Mouse (Mus musculus): ENCODE results near the gene Phkg2. TPM values are rescaled to one million over a fixed set of nuclear protein-coding genes. Genes with fewer than 3 reads are reported as not detected.

Gene Phkg2
- total RNA-seq, 1 experiment = 32.1 TPM

DNA sequence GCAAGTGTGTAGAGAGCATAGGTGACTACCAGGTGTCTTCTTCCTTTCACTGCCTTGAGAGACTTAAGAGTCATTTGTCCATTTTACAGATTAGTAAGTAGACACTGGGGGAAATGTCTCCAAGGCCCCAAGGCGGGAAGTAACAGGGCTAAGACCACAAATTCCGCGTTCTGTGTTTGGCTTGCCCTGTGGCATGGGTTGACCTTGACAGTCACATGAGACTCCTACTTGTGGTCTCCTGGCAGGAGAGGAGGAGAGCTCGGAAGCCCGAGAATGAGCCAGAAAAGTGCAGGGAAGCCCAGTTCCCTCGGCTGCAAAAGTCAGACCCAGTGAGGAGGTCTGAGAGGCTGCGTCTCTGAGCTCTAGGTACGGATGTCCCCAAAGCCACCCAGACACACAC lies 40.4 kb downstream of the Phkg2 start:
- Histone ChIP-seq H3K4me3 (ENCODE audit: insufficient read depth in 1 of 2, low read depth in 1 of 2, low read length in 2 of 2, poor library complexity in 1 of 2, severe bottlenecking in 1 of 2) (no peak overlapping the region), H3K36me3 (ENCODE audit: control insufficient read depth, insufficient read depth, low read length, poor library complexity, severe bottlenecking) (peaks cover 30% of the 10 kb centered on the region), H3K9ac (ENCODE audit: insufficient read depth, low read depth, low read length, poor library complexity, severe bottlenecking) (no peak overlapping the region), H3K9me3 (ENCODE audit: control insufficient read depth, insufficient read depth, low read depth, low read length) (peaks cover 23% of the 10 kb centered on the region), H3K27ac (ENCODE audit: insufficient read depth, low read depth, low read length, poor library complexity, severe bottlenecking) (no peak overlapping the region), H3K4me1 (ENCODE audit: control insufficient read depth in 2 of 2, insufficient read depth in 2 of 2, low read length in 2 of 2, poor library complexity in 1 of 2) (peaks cover 0 to 3% of the 10 kb centered on the region in 2 experiments; a peak in 1 of 4 replicates)
- in situ Hi-C loops (cut with MboI; ENCODE audit: low sequenced_read_pairs in 2 of 2, unreplicated experiment in 2 of 2) = no loop called here
- no peak for DNase-seq (ENCODE audit: low read depth, low spot score)
- TF ChIP-seq ZNF384 (IDR thresholded peaks at IDR 0.05; ENCODE audit: low read depth, low read length) = no peak
- TF ChIP-seq CHD2 (IDR thresholded peaks at IDR 0.05; ENCODE audit: low read depth, low read length) = no peak
- TF ChIP-seq HCFC1 (IDR thresholded peaks at IDR 0.05; ENCODE audit: borderline replicate concordance, insufficient read depth, low read length) = no peak
- TF ChIP-seq ZC3H11A (IDR thresholded peaks at IDR 0.05; ENCODE audit: borderline replicate concordance, low read depth, low read length) = no peak
- TF ChIP-seq MAFK (IDR thresholded peaks at IDR 0.05; ENCODE audit: insufficient read depth, low read depth, low read length) = no peak

DNA sequence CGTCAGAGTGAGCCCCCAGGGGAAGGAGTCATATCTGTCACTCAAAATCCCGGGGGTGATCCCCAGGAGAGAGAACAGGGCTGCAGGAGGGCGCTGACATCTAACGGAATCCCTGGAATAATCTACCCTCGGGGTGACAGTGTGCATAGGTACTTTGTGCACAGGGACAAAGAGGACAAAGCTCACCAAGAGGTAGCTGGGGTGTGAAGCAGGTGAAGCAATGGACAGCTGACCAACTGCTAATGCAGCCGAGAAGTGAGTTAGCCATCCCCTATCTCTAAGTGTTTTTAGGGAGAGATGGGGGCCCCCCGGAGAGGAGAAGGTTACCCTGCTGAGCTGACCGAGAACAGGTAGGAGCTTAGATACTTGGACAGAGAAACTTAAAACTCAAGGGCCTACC lies 41.0 kb downstream of the Phkg2 start:
- in situ Hi-C loops (cut with MboI; ENCODE audit: low sequenced_read_pairs in 2 of 2, unreplicated experiment in 2 of 2) = no loop called here
- Histone ChIP-seq H3K27ac (ENCODE audit: insufficient read depth, low read depth, low read length, poor library complexity, severe bottlenecking) (no peak overlapping the region), H3K4me1 (ENCODE audit: control insufficient read depth in 2 of 2, insufficient read depth in 2 of 2, low read length in 2 of 2, poor library complexity in 1 of 2) (peaks cover 0 to 3% of the 10 kb centered on the region in 2 experiments; a peak in 1 of 4 replicates), H3K9me3 (ENCODE audit: control insufficient read depth, insufficient read depth, low read depth, low read length) (peaks cover 23% of the 10 kb centered on the region), H3K36me3 (ENCODE audit: control insufficient read depth, insufficient read depth, low read length, poor library complexity, severe bottlenecking) (peaks cover 30% of the 10 kb centered on the region), H3K4me3 (ENCODE audit: insufficient read depth in 1 of 2, low read depth in 1 of 2, low read length in 2 of 2, poor library complexity in 1 of 2, severe bottlenecking in 1 of 2) (peak overlapping the region; percentile 56 to 80; a peak in 3 of 4 replicates), H3K9ac (ENCODE audit: insufficient read depth, low read depth, low read length, poor library complexity, severe bottlenecking) (peak overlapping the region; percentile 85)
- TF ChIP-seq HCFC1 (IDR thresholded peaks at IDR 0.05; ENCODE audit: borderline replicate concordance, insufficient read depth, low read length) (no peak), MAFK (IDR thresholded peaks at IDR 0.05; ENCODE audit: insufficient read depth, low read depth, low read length) (no peak)
- no peak for DNase-seq (ENCODE audit: low read depth, low spot score)

DNA sequence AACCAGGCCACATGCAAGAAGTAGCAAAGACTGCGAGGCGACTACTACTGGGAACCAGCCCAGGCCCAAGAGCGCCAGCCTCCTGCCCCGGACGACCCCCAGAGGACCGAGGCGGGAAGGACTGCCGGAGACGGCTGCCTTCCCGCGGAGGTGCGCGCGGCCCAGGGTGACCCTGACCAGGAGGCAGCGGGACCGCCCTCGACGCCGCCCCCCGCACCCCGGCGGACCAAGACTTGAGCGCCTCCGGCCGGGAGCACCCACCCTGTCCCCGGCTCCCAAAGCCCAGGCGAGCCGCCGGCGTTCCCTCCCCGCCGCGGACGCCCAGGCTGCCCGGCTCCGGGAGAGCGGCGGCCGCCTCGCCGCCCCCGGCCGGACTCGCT lies 41.4 kb downstream of the Phkg2 start:
- TF ChIP-seq CHD2 (IDR thresholded peaks at IDR 0.05; ENCODE audit: low read depth, low read length) (no peak), ZNF384 (IDR thresholded peaks at IDR 0.05; ENCODE audit: low read depth, low read length) (no peak), MAFK (IDR thresholded peaks at IDR 0.05; ENCODE audit: insufficient read depth, low read depth, low read length) (no peak), HCFC1 (IDR thresholded peaks at IDR 0.05; ENCODE audit: borderline replicate concordance, insufficient read depth, low read length) (no peak), ZC3H11A (IDR thresholded peaks at IDR 0.05; ENCODE audit: borderline replicate concordance, low read depth, low read length) (no peak)
- H3K9me3 ChIP-seq (ENCODE audit: control insufficient read depth, insufficient read depth, low read depth, low read length) = peaks cover 22% of the 10 kb centered on the region
- in situ Hi-C loops (cut with MboI; ENCODE audit: low sequenced_read_pairs in 2 of 2, unreplicated experiment in 2 of 2) = no loop called here
- DNase-seq (ENCODE audit: low read depth, low spot score) = no peak
- H3K9ac ChIP-seq (ENCODE audit: insufficient read depth, low read depth, low read length, poor library complexity, severe bottlenecking) = peak overlapping the region; percentile 85
- H3K27ac ChIP-seq (ENCODE audit: insufficient read depth, low read depth, low read length, poor library complexity, severe bottlenecking) = no peak overlapping the region; the same call in 1 of the 2 replicates
- H3K4me3 ChIP-seq (ENCODE audit: insufficient read depth in 1 of 2, low read depth in 1 of 2, low read length in 2 of 2, poor library complexity in 1 of 2, severe bottlenecking in 1 of 2) = peak overlapping the region; percentile 56 to 80; a peak in 3 of 4 replicates
- peaks cover 30% of the 10 kb centered on the region for H3K36me3 ChIP-seq (ENCODE audit: control insufficient read depth, insufficient read depth, low read length, poor library complexity, severe bottlenecking)
- H3K4me1 ChIP-seq (ENCODE audit: control insufficient read depth in 2 of 2, insufficient read depth in 2 of 2, low read length in 2 of 2, poor library complexity in 1 of 2) = peaks cover 0 to 3% of the 10 kb centered on the region in 2 experiments; a peak in 1 of 4 replicates

DNA sequence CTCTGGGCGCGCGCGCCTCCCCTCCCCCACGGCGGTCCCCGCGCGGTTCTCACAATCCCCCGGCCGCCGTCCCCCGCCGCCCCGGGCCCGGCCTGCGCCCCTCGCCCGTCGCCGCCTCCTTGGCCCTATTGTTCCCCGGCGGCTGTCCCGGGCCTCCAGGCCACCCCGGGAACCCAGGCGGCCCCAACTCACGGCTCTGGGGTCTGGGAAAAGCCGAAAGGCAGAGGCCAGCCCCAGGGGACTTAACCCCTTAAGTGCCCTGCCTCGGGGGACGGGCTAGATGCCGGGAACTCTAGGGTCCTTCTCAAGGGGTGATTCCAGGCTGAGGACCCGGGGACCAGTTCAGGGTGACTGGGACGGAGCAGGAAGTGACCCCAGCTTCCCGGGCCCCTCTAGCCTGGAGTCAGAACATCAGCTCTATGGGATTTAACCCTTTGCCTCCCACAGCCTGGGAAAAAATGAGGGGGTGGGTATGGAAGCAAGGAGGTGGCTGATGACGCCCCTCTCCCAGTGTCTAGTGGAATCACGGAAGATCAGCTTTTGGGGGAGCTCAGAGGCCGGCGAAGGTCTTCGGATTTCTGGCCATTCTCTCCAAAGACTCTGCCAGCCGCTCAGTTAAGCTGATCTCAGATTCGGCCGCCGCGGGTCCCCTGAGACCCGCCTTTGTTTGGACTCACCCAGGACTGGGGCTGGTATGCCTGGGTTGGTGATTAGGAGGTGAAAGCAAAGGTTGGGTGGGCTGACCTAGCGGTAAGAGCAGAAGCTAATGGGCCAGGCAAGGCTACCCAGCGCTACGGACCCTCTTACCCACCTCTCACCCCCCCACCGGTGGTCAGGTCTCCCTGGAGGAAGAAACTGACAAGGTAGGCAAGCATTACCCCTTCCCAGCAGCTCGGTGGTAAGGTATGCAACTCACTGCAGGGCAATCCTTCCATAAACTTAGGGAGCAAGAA lies 42.0 kb downstream of the Phkg2 start, which contains the start of gene Zfp629:
TSS of gene Zfp629 (minus strand) at position 907 of the 953 bp plus-strand sequence.
- peak within 1 kb of the TSS; percentile 80 to 98 for H3K4me3 ChIP-seq (ENCODE audit: insufficient read depth in 1 of 2, low read depth in 1 of 2, low read length in 2 of 2, poor library complexity in 1 of 2, severe bottlenecking in 1 of 2)
- no peak within 1 kb of the TSS; the same call in 1 of the 2 replicates for H3K27ac ChIP-seq (ENCODE audit: insufficient read depth, low read depth, low read length, poor library complexity, severe bottlenecking)
- TF ChIP-seq ZNF384 (IDR thresholded peaks at IDR 0.05; ENCODE audit: low read depth, low read length) = no peak
- TF ChIP-seq HCFC1 (IDR thresholded peaks at IDR 0.05; ENCODE audit: borderline replicate concordance, insufficient read depth, low read length) = peak; percentile 38; the same call in 1 of the 2 replicates
- no peak for TF ChIP-seq MAFK (IDR thresholded peaks at IDR 0.05; ENCODE audit: insufficient read depth, low read depth, low read length)
- no peak for TF ChIP-seq ZC3H11A (IDR thresholded peaks at IDR 0.05; ENCODE audit: borderline replicate concordance, low read depth, low read length)
- TF ChIP-seq CHD2 (IDR thresholded peaks at IDR 0.05; ENCODE audit: low read depth, low read length) = no peak
- in situ Hi-C loops (cut with MboI; ENCODE audit: low sequenced_read_pairs in 2 of 2, unreplicated experiment in 2 of 2) = no loop called here
- no peak for DNase-seq (ENCODE audit: low read depth, low spot score)
- H3K4me1 ChIP-seq (ENCODE audit: control insufficient read depth in 2 of 2, insufficient read depth in 2 of 2, low read length in 2 of 2, poor library complexity in 1 of 2) = peaks cover 0 to 3% of the 10 kb centered on the region in 2 experiments; a peak in 1 of 4 replicates
- H3K9me3 ChIP-seq (ENCODE audit: control insufficient read depth, insufficient read depth, low read depth, low read length) = peaks cover 18% of the 10 kb centered on the region
- peaks cover 26% of the 10 kb centered on the region for H3K36me3 ChIP-seq (ENCODE audit: control insufficient read depth, insufficient read depth, low read length, poor library complexity, severe bottlenecking)
- peak within 1 kb of the TSS; percentile 85 for H3K9ac ChIP-seq (ENCODE audit: insufficient read depth, low read depth, low read length, poor library complexity, severe bottlenecking)

Data from ES-E14 (cell line).